Mouse (Mus musculus): Measurements from ENCODE around the gene Zfp36l1. TPM values are rescaled to one million over a fixed set of nuclear protein-coding genes. Genes with fewer than 3 reads are reported as not detected.

The Zfp36l1 gene
- polyA plus RNA-seq, 1 experiment: 261 TPM

- TF ChIP-seq POLR2A (IDR thresholded peaks at IDR 0.05; ENCODE audit: borderline replicate concordance, extremely low read depth, low read depth, low read length) (no peak), CTCF (IDR thresholded peaks at IDR 0.05; ENCODE audit: insufficient read depth, low read length) (no peak)
- 89% methylated on average over 7 of the region's 7 CpGs for WGBS
- DNase-seq: no peak
- H3K4me1 ChIP-seq (ENCODE audit: control insufficient read depth, insufficient read depth, low read length): peaks cover 7% of the 10 kb centered on the region; the same call in 1 of the 2 replicates
- H3K4me3 ChIP-seq (replicated peaks; ENCODE audit: extremely low read depth, low read depth, low read length): no peak overlapping the region
Observed at GRCm38 (mm10) chr12:80068016-80068415, 44.8 kb downstream of the Zfp36l1 start.

- DNase-seq: no peak
- Histone ChIP-seq H3K4me1 (ENCODE audit: control insufficient read depth, insufficient read depth, low read length) (peaks cover 15% of the 10 kb centered on the region), H3K4me3 (replicated peaks; ENCODE audit: extremely low read depth, low read depth, low read length) (no peak overlapping the region)
- TF ChIP-seq POLR2A (IDR thresholded peaks at IDR 0.05; ENCODE audit: borderline replicate concordance, extremely low read depth, low read depth, low read length): no peak
- 82% methylated on average over 8 of the region's 8 CpGs for WGBS
Observed at GRCm38 (mm10) chr12:80065049-80065448, 47.8 kb downstream of the Zfp36l1 start.

- TF ChIP-seq CTCF (IDR thresholded peaks at IDR 0.05; ENCODE audit: insufficient read depth, low read length) (no peak), POLR2A (IDR thresholded peaks at IDR 0.05; ENCODE audit: borderline replicate concordance, extremely low read depth, low read depth, low read length) (no peak)
- 86% methylated on average over 4 of the region's 4 CpGs for WGBS
- DNase-seq: no peak
- peaks cover 19% of the 10 kb centered on the region for H3K4me1 ChIP-seq (ENCODE audit: control insufficient read depth, insufficient read depth, low read length)
- H3K4me3 ChIP-seq (replicated peaks; ENCODE audit: extremely low read depth, low read depth, low read length): no peak overlapping the region
Observed at GRCm38 (mm10) chr12:80064306-80064705, 48.5 kb downstream of the Zfp36l1 start.

GRCm38 (mm10) chr12:80063402-80064150 lies 49.2 kb downstream of the Zfp36l1 start:
- H3K4me1 ChIP-seq (ENCODE audit: control insufficient read depth, insufficient read depth, low read length): peaks cover 19% of the 10 kb centered on the region
- no peak overlapping the region for H3K4me3 ChIP-seq (replicated peaks; ENCODE audit: extremely low read depth, low read depth, low read length)
- WGBS: 60% methylated on average over 7 of the region's 7 CpGs
- no peak for DNase-seq
- TF ChIP-seq CTCF (IDR thresholded peaks at IDR 0.05; ENCODE audit: insufficient read depth, low read length) (no peak), POLR2A (IDR thresholded peaks at IDR 0.05; ENCODE audit: borderline replicate concordance, extremely low read depth, low read depth, low read length) (no peak)

- TF ChIP-seq CTCF (IDR thresholded peaks at IDR 0.05; ENCODE audit: insufficient read depth, low read length) (no peak), POLR2A (IDR thresholded peaks at IDR 0.05; ENCODE audit: borderline replicate concordance, extremely low read depth, low read depth, low read length) (no peak)
- no peak overlapping the region for H3K4me3 ChIP-seq (replicated peaks; ENCODE audit: extremely low read depth, low read depth, low read length)
- WGBS: 45% methylated on average over 6 of the region's 6 CpGs
- peaks cover 19% of the 10 kb centered on the region for H3K4me1 ChIP-seq (ENCODE audit: control insufficient read depth, insufficient read depth, low read length)
- DNase-seq: no peak
Observed at GRCm38 (mm10) chr12:80062410-80063401, 50.1 kb downstream of the Zfp36l1 start.

- DNase-seq: no peak
- no peak for TF ChIP-seq CTCF (IDR thresholded peaks at IDR 0.05; ENCODE audit: insufficient read depth, low read length)
- TF ChIP-seq POLR2A (IDR thresholded peaks at IDR 0.05; ENCODE audit: borderline replicate concordance, extremely low read depth, low read depth, low read length): no peak
- WGBS: 65% methylated on average over 5 of the region's 5 CpGs
- no peak overlapping the region for H3K4me3 ChIP-seq (replicated peaks; ENCODE audit: extremely low read depth, low read depth, low read length)
- peaks cover 19% of the 10 kb centered on the region for H3K4me1 ChIP-seq (ENCODE audit: control insufficient read depth, insufficient read depth, low read length)
Observed at GRCm38 (mm10) chr12:80061810-80062209, 51.0 kb downstream of the Zfp36l1 start.

GRCm38 (mm10) chr12:80060809-80061208 lies 52.0 kb downstream of the Zfp36l1 start:
- H3K4me3 ChIP-seq (replicated peaks; ENCODE audit: extremely low read depth, low read depth, low read length): no peak overlapping the region
- TF ChIP-seq CTCF (IDR thresholded peaks at IDR 0.05; ENCODE audit: insufficient read depth, low read length) (no peak), POLR2A (IDR thresholded peaks at IDR 0.05; ENCODE audit: borderline replicate concordance, extremely low read depth, low read depth, low read length) (no peak)
- peaks cover 19% of the 10 kb centered on the region for H3K4me1 ChIP-seq (ENCODE audit: control insufficient read depth, insufficient read depth, low read length)
- no peak for DNase-seq
- WGBS: 29% methylated on average over 1 of the region's 1 CpGs

GRCm38 (mm10) chr12:80060338-80060737 lies 52.5 kb downstream of the Zfp36l1 start:
- H3K4me1 ChIP-seq (ENCODE audit: control insufficient read depth, insufficient read depth, low read length): peaks cover 19% of the 10 kb centered on the region
- DNase-seq: no peak
- WGBS: 57% methylated on average over 9 of the region's 9 CpGs

GRCm38 (mm10) chr12:80059773-80060328 lies 53.0 kb downstream of the Zfp36l1 start:
- TF ChIP-seq CTCF (IDR thresholded peaks at IDR 0.05; ENCODE audit: insufficient read depth, low read length) (no peak), POLR2A (IDR thresholded peaks at IDR 0.05; ENCODE audit: borderline replicate concordance, extremely low read depth, low read depth, low read length) (no peak)
- WGBS: 46% methylated on average over 5 of the region's 5 CpGs
- peaks cover 19% of the 10 kb centered on the region for H3K4me1 ChIP-seq (ENCODE audit: control insufficient read depth, insufficient read depth, low read length)
- no peak for DNase-seq
- H3K4me3 ChIP-seq (replicated peaks; ENCODE audit: extremely low read depth, low read depth, low read length): no peak overlapping the region

More at GRCm38 (mm10) chr12:80060338-80060737, 52.5 kb downstream of the Zfp36l1 start:
- TF ChIP-seq CTCF (IDR thresholded peaks at IDR 0.05; ENCODE audit: insufficient read depth, low read length): no peak
- TF ChIP-seq POLR2A (IDR thresholded peaks at IDR 0.05; ENCODE audit: borderline replicate concordance, extremely low read depth, low read depth, low read length): no peak
- H3K4me3 ChIP-seq (replicated peaks; ENCODE audit: extremely low read depth, low read depth, low read length): no peak overlapping the region

Other genes with a start within 250 kb of the Zfp36l1 start
- gene Actn1, start 147.4 kb upstream of the Zfp36l1 start, polyA plus RNA-seq (2012; rRNA removed): 74.9 and 95.5 TPM in 2 replicates

Measured in lung, adult 2 months (tissue).